Mouse (Mus musculus) heart, postnatal 0 days (tissue): ENCODE measurements around the gene Gm20390.

Experiments
- CTCF ChIP-seq: IDR thresholded peaks from 2 replicates; pipeline ENCODE4 v1.5.1; 2016; ENCODE audit warnings: antibody characterized with exemption, control low read depth, low read depth
- EP300 ChIP-seq: IDR thresholded peaks from 2 replicates; pipeline ENCODE4 v1.6.1; 2016; ENCODE audit warnings: antibody characterized with exemption, low read depth

DNA sequence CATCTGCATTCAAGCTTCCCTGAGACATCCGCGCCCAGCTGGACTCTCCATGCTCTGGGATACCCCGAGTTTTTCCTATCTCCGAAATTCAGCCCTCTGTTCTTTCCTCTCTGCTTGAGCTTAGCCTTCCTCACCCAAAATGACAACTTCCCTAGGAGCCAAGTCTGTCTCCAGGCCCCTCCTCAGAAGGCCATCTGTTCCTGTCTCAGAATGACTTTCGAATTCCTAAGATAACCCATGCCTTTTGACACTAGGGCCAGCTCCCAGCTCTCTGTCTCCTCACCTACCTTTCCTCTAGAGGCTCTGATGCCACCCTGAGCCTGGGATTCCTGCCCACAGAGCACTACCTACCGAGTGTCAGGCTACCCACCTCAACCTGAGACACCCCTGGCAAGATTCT is 11.9 kb downstream of the Gm20390 start, which contains the start of gene Nme2:
- no peak for TF ChIP-seq CTCF
- no peak for TF ChIP-seq EP300
